Mouse (Mus musculus) kidney, adult 2 months (tissue): ENCODE measurements around the gene Chil3. TPM values are rescaled to one million over a fixed set of nuclear protein-coding genes. Genes with fewer than 3 reads are reported as not detected.

ENCODE experiments used
- DNase-seq: peaks from one replicate; pipeline ENCODE4 v3.0.0; 2021
- H3K27ac ChIP-seq: fragments of 200-500 bp; 2 replicates; pipeline ENCODE4 v1.5.1; 2012; ENCODE audit warnings: low read depth, low read length, control low read depth, inconsistent platforms; ENCODE audit not compliant: insufficient read depth
- H3K27me3 ChIP-seq: fragments of 200-500 bp; replicated peaks from 2 replicates; pipeline ENCODE4 v1.6.1; 2012; ENCODE audit warnings: mild to moderate bottlenecking, moderate library complexity, low read length, inconsistent platforms; ENCODE audit not compliant: control insufficient read depth, insufficient read depth
- H3K36me3 ChIP-seq: fragments of 200-500 bp; 2 replicates; pipeline ENCODE4 v1.6.1; 2012; ENCODE audit warnings: mild to moderate bottlenecking, moderate library complexity, low read length, inconsistent platforms; ENCODE audit not compliant: control insufficient read depth, insufficient read depth
- H3K4me1 ChIP-seq: fragments of 200-500 bp; 2 replicates; pipeline ENCODE4 v1.6.1; 2011; ENCODE audit warnings: low read length; ENCODE audit not compliant: control insufficient read depth, insufficient read depth
- H3K4me3 ChIP-seq: fragments of 200-500 bp; 2 replicates; pipeline ENCODE4 v1.5.1; 2011; ENCODE audit warnings: mild to moderate bottlenecking, low read depth, low read length, control low read depth; ENCODE audit not compliant: insufficient read depth
- CTCF ChIP-seq: fragments of 200-500 bp; conservative IDR thresholded peaks from 2 replicates; pipeline ENCODE4 v1.5.1; 2011; ENCODE audit warnings: low read depth, mild to moderate bottlenecking, control low read depth, low read length, moderate library complexity, mixed read lengths; ENCODE audit not compliant: insufficient read depth, insufficient read length
- POLR2A ChIP-seq: fragments of 200-500 bp; IDR thresholded peaks from one replicate; pipeline ENCODE4 v1.6.1; 2011; ENCODE audit warnings: low read depth, low read length, control low read depth
- WGBS: fragments of 180-500 bp; shearing (Covaris S2); methylation state at CpG from one replicate; pipeline ENCODE4 v1.1.7; 2018; 5-methylcytosine and 5-hydroxymethylcytosine counted together
- polyA plus RNA-seq: library from polyadenylated mRNA; depleted of rRNA; stranded (reverse); fragments of >200 nt; gene quantifications from 2 replicates; pipeline ENCODE4 v1.2.3, GENCODE M21; 2012

The Chil3 gene
- polyA plus RNA-seq, 1 experiment, result 0.14 TPM

DNA sequence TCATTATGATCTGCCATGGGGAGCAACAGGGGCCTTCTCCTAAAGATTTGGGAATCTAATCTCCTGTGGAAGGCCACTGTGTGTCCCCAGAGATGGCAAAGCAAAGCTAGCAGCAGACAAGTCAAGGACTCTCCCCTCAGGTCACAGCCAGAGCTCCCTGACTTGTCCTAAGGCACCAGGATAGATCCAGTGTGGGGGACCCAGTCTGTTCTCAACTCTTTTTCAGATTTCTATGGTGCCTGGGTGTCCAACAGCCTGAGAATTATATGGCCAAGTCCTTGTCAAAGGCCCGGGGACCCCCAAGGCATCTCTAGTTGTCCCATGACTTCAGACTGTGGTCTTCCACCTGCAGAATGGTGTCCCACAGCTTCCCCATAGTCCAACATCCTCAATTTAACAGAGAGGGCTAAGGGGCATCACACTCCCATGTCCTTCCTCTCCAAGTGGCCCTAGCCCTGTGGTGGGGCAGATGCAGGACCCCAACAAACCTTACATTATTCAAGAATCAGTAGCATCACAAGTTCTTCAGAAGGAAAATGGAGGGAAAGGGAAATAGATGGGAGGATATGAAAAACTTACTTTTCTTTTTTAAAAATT is 3.9 kb upstream of the Chil3 start:
- no peak overlapping the region for H3K27ac ChIP-seq
- no peak for DNase-seq
- 78% methylated on average over 1 of the region's 1 CpGs for WGBS

DNA sequence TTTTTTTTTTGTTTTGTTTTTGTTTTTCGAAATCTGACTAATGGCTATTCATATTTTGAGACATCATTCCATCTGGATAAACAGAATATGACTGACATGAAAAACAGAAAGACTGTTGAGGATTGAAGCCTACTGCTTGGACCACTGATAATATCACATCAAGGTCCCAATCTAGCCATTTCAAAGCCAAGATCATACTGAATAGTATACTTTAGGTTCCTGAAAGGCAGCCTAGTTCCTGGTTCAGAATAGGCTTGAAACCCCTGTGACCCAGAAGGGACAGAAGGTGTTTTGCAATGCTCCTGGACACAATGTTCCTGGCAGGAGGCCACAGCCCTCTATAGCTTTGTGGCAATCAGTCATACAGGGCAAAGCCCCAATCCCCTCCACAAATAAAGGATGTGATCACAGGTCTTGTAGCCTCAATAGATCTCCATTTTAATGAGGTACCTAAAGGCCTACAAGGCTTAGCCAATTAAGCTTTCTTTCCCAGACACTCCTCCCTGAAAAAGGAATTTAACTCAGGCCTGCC is 3.2 kb upstream of the Chil3 start:
- H3K4me3 ChIP-seq, result no peak overlapping the region
- TF ChIP-seq POLR2A (no peak), CTCF (no peak)
- no peaks in the 10 kb centered on the region for H3K36me3 ChIP-seq
- H3K27ac ChIP-seq, result no peak overlapping the region
- DNase-seq, result no peak
- WGBS, result 29% methylated on average over 1 of the region's 1 CpGs
- H3K27me3 ChIP-seq, result no peaks in the 10 kb centered on the region
- H3K4me1 ChIP-seq, result no peaks in the 10 kb centered on the region

More for the DNA sequence above, 3.9 kb upstream of the Chil3 start:
- no peaks in the 10 kb centered on the region for H3K27me3 ChIP-seq
- TF ChIP-seq CTCF, result no peak
- TF ChIP-seq POLR2A, result no peak
- H3K4me1 ChIP-seq, result no peaks in the 10 kb centered on the region
- H3K36me3 ChIP-seq, result no peaks in the 10 kb centered on the region
- H3K4me3 ChIP-seq, result no peak overlapping the region

- no peak for TF ChIP-seq POLR2A
- no peak for TF ChIP-seq CTCF
- DNase-seq, result no peak
Observed at GRCm38 (mm10) chr3:106154413-106154812, 13.0 kb downstream of the Chil3 start.

GRCm38 (mm10) chr3:106144081-106144480 is 23.3 kb downstream of the Chil3 start:
- 87% methylated on average over 10 of the region's 10 CpGs for WGBS
- Histone ChIP-seq H3K4me3 (no peak overlapping the region), H3K36me3 (no peaks in the 10 kb centered on the region), H3K4me1 (no peaks in the 10 kb centered on the region), H3K27me3 (0 out of 2 replicates have a peak, but pooled peaks cover 1% of the 10 kb centered on the region), H3K27ac (no peak overlapping the region)
- no peak for DNase-seq
- TF ChIP-seq POLR2A (no peak), CTCF (no peak)

More at GRCm38 (mm10) chr3:106154413-106154812, 13.0 kb downstream of the Chil3 start:
- Histone ChIP-seq H3K27me3 (peaks cover 3% of the 10 kb centered on the region; the same call in 1 of the 2 replicates), H3K4me1 (no peaks in the 10 kb centered on the region), H3K36me3 (no peaks in the 10 kb centered on the region), H3K4me3 (no peak overlapping the region), H3K27ac (no peak overlapping the region)
- WGBS, result 84% methylated on average over 2 of the region's 2 CpGs

DNA sequence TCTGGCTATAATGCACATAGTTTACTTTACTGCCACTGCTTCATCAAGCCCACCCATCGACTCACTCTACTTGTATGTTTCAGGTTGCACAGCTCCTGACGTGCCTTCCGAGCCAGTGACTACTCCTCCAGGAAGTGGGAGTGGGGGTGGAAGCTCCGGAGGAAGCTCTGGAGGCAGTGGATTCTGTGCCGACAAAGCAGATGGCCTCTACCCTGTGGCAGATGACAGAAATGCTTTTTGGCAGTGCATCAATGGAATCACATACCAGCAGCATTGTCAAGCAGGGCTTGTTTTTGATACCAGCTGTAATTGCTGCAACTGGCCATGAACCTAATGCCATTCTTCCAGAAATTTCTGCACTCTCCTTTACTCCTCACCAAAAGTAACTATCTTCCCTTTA is 35.7 kb downstream of the Chil3 start:
- TF ChIP-seq POLR2A, result no peak
- H3K4me1 ChIP-seq, result no peaks in the 10 kb centered on the region
- H3K27me3 ChIP-seq, result peaks cover 2% of the 10 kb centered on the region; the same call in 1 of the 2 replicates
- 56% methylated on average over 5 of the region's 5 CpGs for WGBS
- H3K36me3 ChIP-seq, result no peaks in the 10 kb centered on the region
- H3K27ac ChIP-seq, result no peak overlapping the region
- H3K4me3 ChIP-seq, result no peak overlapping the region
- DNase-seq, result no peak

DNA sequence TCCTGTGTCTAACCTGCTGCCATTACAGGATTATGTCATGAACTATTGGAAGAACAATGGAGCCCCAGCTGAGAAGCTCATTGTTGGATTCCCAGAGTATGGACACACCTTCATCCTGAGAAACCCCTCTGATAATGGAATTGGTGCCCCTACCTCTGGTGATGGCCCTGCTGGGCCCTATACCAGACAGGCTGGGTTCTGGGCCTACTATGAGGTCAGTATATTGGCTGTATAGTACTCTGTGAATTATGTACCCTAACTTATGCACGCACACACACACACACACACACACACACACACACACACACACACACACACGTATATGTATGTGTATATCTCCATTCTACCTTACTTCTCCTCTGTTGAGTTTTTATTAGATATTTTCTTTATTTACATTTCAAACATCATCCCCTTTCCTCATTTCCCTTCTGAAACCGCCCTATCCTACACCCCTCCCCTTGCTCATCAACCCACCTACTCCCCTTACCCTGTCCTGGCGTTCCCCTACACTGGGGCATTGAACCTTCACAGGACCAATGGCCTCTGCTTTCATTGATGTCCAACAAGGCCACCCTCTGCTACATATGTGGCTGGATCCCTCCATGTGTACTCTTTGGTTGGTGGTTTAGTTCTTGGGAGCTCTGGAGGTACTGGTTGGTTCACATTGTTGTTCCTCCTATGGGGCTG is 38.4 kb downstream of the Chil3 start:
- H3K4me3 ChIP-seq, result no peak overlapping the region
- no peaks in the 10 kb centered on the region for H3K4me1 ChIP-seq
- DNase-seq, result no peak
- TF ChIP-seq POLR2A, result no peak
- TF ChIP-seq CTCF, result no peak
- WGBS, result 66% methylated on average over 4 of the region's 4 CpGs
- H3K36me3 ChIP-seq, result no peaks in the 10 kb centered on the region
- peaks cover 2% of the 10 kb centered on the region; the same call in 1 of the 2 replicates for H3K27me3 ChIP-seq
- no peak overlapping the region for H3K27ac ChIP-seq

GRCm38 (mm10) chr3:106126999-106127398 is 40.4 kb downstream of the Chil3 start:
- DNase-seq, result no peak
- no peaks in the 10 kb centered on the region for H3K27me3 ChIP-seq
- H3K4me3 ChIP-seq, result no peak overlapping the region
- no peak overlapping the region for H3K27ac ChIP-seq
- TF ChIP-seq CTCF (no peak), POLR2A (no peak)
- H3K4me1 ChIP-seq, result no peaks in the 10 kb centered on the region
- no peaks in the 10 kb centered on the region for H3K36me3 ChIP-seq
